In the genomic region with DNA sequence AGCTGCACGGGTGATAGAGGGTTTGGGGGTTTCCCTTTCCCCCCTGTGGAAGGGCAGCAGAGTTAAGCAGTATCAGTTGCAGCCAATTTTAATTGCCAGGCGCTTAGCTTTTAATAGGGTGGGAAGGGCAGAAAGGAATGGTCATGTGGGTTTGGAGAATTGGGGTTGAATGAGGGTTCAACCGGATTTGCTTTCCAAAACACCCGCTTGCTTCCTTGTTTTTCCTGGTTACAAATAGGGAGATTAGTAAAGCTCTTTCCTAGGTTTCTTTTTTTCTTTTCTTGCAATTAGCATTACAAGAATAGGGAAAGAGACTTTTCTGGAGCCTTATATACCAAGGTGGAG, we compare ENCODE assay signal across 8 mouse cellular contexts. TPM values are rescaled to one million over a fixed set of nuclear protein-coding genes. Genes with fewer than 3 reads are reported as not detected.
DNase-seq lines count a peak whose midpoint lies in the region; ATAC-seq and TF ChIP-seq lines count a peak whose summit lies in the region.

No protein-coding gene starts in this region.

- TF ChIP-seq CTCF in heart, adult 2 months (IDR thresholded peaks at IDR 0.05) = no peak

- H3K36me3 ChIP-seq in heart, adult 2 months (ENCODE audit: control insufficient read depth, insufficient read depth, low read length) = peaks cover 12% of the 10 kb centered on the region
- peaks cover 4% of the 10 kb centered on the region for H3K36me3 ChIP-seq in ES-E14 (ENCODE audit: control insufficient read depth, insufficient read depth, low read length, poor library complexity, severe bottlenecking)
- H3K36me3 ChIP-seq in heart, embryonic 16.5 days (ENCODE audit: control insufficient read depth, insufficient read depth) = no peaks in the 10 kb centered on the region
- H3K36me3 ChIP-seq in liver, embryonic 16.5 days (ENCODE audit: control insufficient read depth, insufficient read depth) = no peaks in the 10 kb centered on the region

- intact Hi-C loops in heart, adult 2 months (cut with DNase I) = no loop called here
- intact Hi-C loops in heart, postnatal 14 days (cut with DNase I) = no loop called here

- peak overlapping the region; percentile 99 for H3K27ac ChIP-seq in heart, adult 2 months
- peak overlapping the region; percentile 99 for H3K27ac ChIP-seq in ES-E14 (ENCODE audit: insufficient read depth, low read depth, low read length, poor library complexity, severe bottlenecking)
- peak overlapping the region; percentile 100 for H3K27ac ChIP-seq in heart, embryonic 16.5 days (ENCODE audit: low read length)
- peak overlapping the region; percentile 90 for H3K27ac ChIP-seq in liver, embryonic 16.5 days (ENCODE audit: low read length)

- peak overlapping the region; percentile 100 for H3K9ac ChIP-seq in heart, adult 2 months (ENCODE audit: low read depth, low read length)
- H3K9ac ChIP-seq in ES-E14 (ENCODE audit: insufficient read depth, low read depth, low read length, poor library complexity, severe bottlenecking) = peak overlapping the region; percentile 95
- H3K9ac ChIP-seq in heart, embryonic 16.5 days (ENCODE audit: low read length) = peak overlapping the region; percentile 99
- peak overlapping the region; percentile 93 for H3K9ac ChIP-seq in liver, embryonic 16.5 days (ENCODE audit: low read depth, low read length)

- H3K4me3 ChIP-seq in heart, adult 2 months = peak overlapping the region; percentile 72
- peak overlapping the region; percentile 70 to 100 for H3K4me3 ChIP-seq in ES-E14 (ENCODE audit: insufficient read depth in 1 of 2, low read depth in 1 of 2, low read length in 2 of 2, poor library complexity in 1 of 2, severe bottlenecking in 1 of 2)
- peak overlapping the region; percentile 93 for H3K4me3 ChIP-seq in heart, embryonic 16.5 days (ENCODE audit: low read length)
- H3K4me3 ChIP-seq in liver, embryonic 16.5 days (ENCODE audit: low read depth, low read length) = peak overlapping the region; percentile 71

- ATAC-seq in heart, embryonic 16.5 days (replicated peaks; ENCODE audit: extremely low read depth, insufficient read depth, low FRiP score) = no peak
- no peak for ATAC-seq in liver, embryonic 16.5 days (ENCODE audit: low read depth)

- DNase-seq in heart, adult 2 months = no peak
- no peak for DNase-seq in heart, postnatal 14 days
- no peak for DNase-seq in ES-E14 (ENCODE audit: low read depth, low spot score)
- no peak for DNase-seq in adrenal gland, postnatal 36 days
- DNase-seq in urinary bladder, postnatal 25 days (ENCODE audit: low spot score) = no peak
- no peak for DNase-seq in spleen, postnatal 14 days (ENCODE audit: low spot score in 2 of 2)

- in situ Hi-C loops in ES-E14 (cut with MboI; ENCODE audit: low sequenced_read_pairs in 2 of 2, unreplicated experiment in 2 of 2) = no loop called here

- under 1% methylated on average over 4 of the region's 4 CpGs for WGBS in heart, adult 2 months
- WGBS in heart, embryonic 16.5 days = under 1% methylated on average over 4 of the region's 4 CpGs
- 2% methylated on average over 4 of the region's 4 CpGs for WGBS in liver, embryonic 16.5 days (ENCODE audit: insufficient replicate concordance)

- H3K9me3 ChIP-seq in ES-E14 (ENCODE audit: control insufficient read depth, insufficient read depth, low read depth, low read length) = no peaks in the 10 kb centered on the region
- H3K9me3 ChIP-seq in heart, embryonic 16.5 days (replicated peaks; ENCODE audit: control insufficient read depth, low read length) = no peaks in the 10 kb centered on the region
- H3K9me3 ChIP-seq in liver, embryonic 16.5 days (replicated peaks; ENCODE audit: control insufficient read depth, low read length) = no peaks in the 10 kb centered on the region

- TF ChIP-seq POLR2A in heart, adult 2 months (IDR thresholded peaks at IDR 0.05; ENCODE audit: insufficient read depth, low read depth, low read length) = no peak

- H3K4me1 ChIP-seq in heart, adult 2 months (ENCODE audit: control insufficient read depth, insufficient read depth, low read length) = peaks cover 10% of the 10 kb centered on the region
- H3K4me1 ChIP-seq in ES-E14 (ENCODE audit: control insufficient read depth in 2 of 2, insufficient read depth in 2 of 2, low read length in 2 of 2, poor library complexity in 1 of 2) = peaks cover 2 to 13% of the 10 kb centered on the region in 2 experiments; a peak in 2 of 4 replicates
- H3K4me1 ChIP-seq in heart, embryonic 16.5 days (ENCODE audit: control insufficient read depth, insufficient read depth, low read length) = peaks cover 33% of the 10 kb centered on the region
- H3K4me1 ChIP-seq in liver, embryonic 16.5 days (ENCODE audit: control insufficient read depth, low read depth, low read length) = peaks cover 25% of the 10 kb centered on the region

- TF ChIP-seq EP300 in heart, adult 2 months (IDR thresholded peaks at IDR 0.05; ENCODE audit: insufficient read depth, low read depth, low read length) = no peak

- peaks cover 16% of the 10 kb centered on the region for H3K79me2 ChIP-seq in heart, adult 2 months (replicated peaks; ENCODE audit: control insufficient read depth, insufficient read depth, low read length)

- no peaks in the 10 kb centered on the region for H3K27me3 ChIP-seq in heart, adult 2 months (ENCODE audit: control insufficient read depth, insufficient read depth, low read length)
- no peaks in the 10 kb centered on the region for H3K27me3 ChIP-seq in heart, embryonic 16.5 days (ENCODE audit: control insufficient read depth, insufficient read depth, low read length)
- H3K27me3 ChIP-seq in liver, embryonic 16.5 days (ENCODE audit: control insufficient read depth, insufficient read depth, low read depth, low read length) = no peaks in the 10 kb centered on the region

- H3K4me2 ChIP-seq in heart, embryonic 16.5 days (ENCODE audit: low read depth, low read length) = peak overlapping the region; percentile 97
- peak overlapping the region; percentile 95 for H3K4me2 ChIP-seq in liver, embryonic 16.5 days (ENCODE audit: low read depth, low read length)

TF ChIP-seq in ES-E14, 5 proteins besides CTCF, POLR2A, EP300 and RAD21:
- no peak for TF ChIP-seq CHD2 (IDR thresholded peaks at IDR 0.05; ENCODE audit: low read depth, low read length)
- no peak for TF ChIP-seq MAFK (IDR thresholded peaks at IDR 0.05; ENCODE audit: insufficient read depth, low read depth, low read length)
- TF ChIP-seq HCFC1 (IDR thresholded peaks at IDR 0.05; ENCODE audit: borderline replicate concordance, insufficient read depth, low read length) = no peak
- no peak for TF ChIP-seq ZC3H11A (IDR thresholded peaks at IDR 0.05; ENCODE audit: borderline replicate concordance, low read depth, low read length)
- no peak for TF ChIP-seq ZNF384 (IDR thresholded peaks at IDR 0.05; ENCODE audit: low read depth, low read length)

RNA-seq across cellular contexts. Expression of a gene that starts 1.2 kb away (rescaled TPM):
- 10 to 100 TPM; 20.8 to 22.9 TPM for total RNA-seq in heart, adult 2 months (2021)
- polyA plus RNA-seq in heart, adult 2 months (2012; rRNA removed) = 28.8 and 33.0 TPM in 2 replicates
- 10 to 100 TPM; 24.4 to 25.9 TPM for total RNA-seq in heart, postnatal 14 days (2021)
- 23.9 and 25.7 TPM in 2 replicates for total RNA-seq in ES-E14 (2012; rRNA removed)
- 36.0 and 37.6 TPM in 2 replicates for polyA plus RNA-seq in heart, embryonic 16.5 days (2015; fragmentation: Nextera tagmentation; extraction: Ambion mirVana)
- polyA plus RNA-seq in liver, embryonic 16.5 days (2015; fragmentation: Nextera tagmentation; extraction: Ambion mirVana) = 17.5 and 19.7 TPM in 2 replicates
- total RNA-seq in adrenal gland, postnatal 36 days (2021) = 10 to 100 TPM; 29.1 to 36.9 TPM

RNA-seq across cellular contexts. Expression of a gene that starts 15.3 kb away (rescaled TPM):
- 10 to 100 TPM; 25.9 to 32.7 TPM for total RNA-seq in heart, adult 2 months (2021)
- polyA plus RNA-seq in heart, adult 2 months (2012; rRNA removed) = 40.1 and 41.3 TPM in 2 replicates
- 10 to 100 TPM; 20.0 to 24.6 TPM for total RNA-seq in heart, postnatal 14 days (2021)
- 18.1 and 24.4 TPM in 2 replicates for total RNA-seq in ES-E14 (2012; rRNA removed)
- 34.4 and 38.5 TPM in 2 replicates for polyA plus RNA-seq in heart, embryonic 16.5 days (2015; fragmentation: Nextera tagmentation; extraction: Ambion mirVana)
- polyA plus RNA-seq in liver, embryonic 16.5 days (2015; fragmentation: Nextera tagmentation; extraction: Ambion mirVana) = 38.8 and 39.0 TPM in 2 replicates
- 10 to 100 TPM; 79.5 to 79.9 TPM for total RNA-seq in adrenal gland, postnatal 36 days (2021)

RNA-seq across cellular contexts. Expression of a gene that starts 15.3 kb away (rescaled TPM):
- 10 to 100 TPM; 68.3 to 97.4 TPM for total RNA-seq in heart, adult 2 months (2021)
- 25.4 and 29.8 TPM in 2 replicates for polyA plus RNA-seq in heart, adult 2 months (2012; rRNA removed)
- total RNA-seq in heart, postnatal 14 days (2021) = 10 to 100 TPM; 63.7 to 74.3 TPM
- total RNA-seq in ES-E14 (2012; rRNA removed) = 41.1 and 41.6 TPM in 2 replicates
- polyA plus RNA-seq in heart, embryonic 16.5 days (2015; fragmentation: Nextera tagmentation; extraction: Ambion mirVana) = 76.4 and 84.5 TPM in 2 replicates
- 30.9 and 37.8 TPM in 2 replicates for polyA plus RNA-seq in liver, embryonic 16.5 days (2015; fragmentation: Nextera tagmentation; extraction: Ambion mirVana)
- 100 to 1,000 TPM; 133 to 155 TPM for total RNA-seq in adrenal gland, postnatal 36 days (2021)

RNA-seq across cellular contexts. Expression of a gene that starts 30.4 kb away (rescaled TPM):
- total RNA-seq in heart, adult 2 months (2021) = under 1 TPM in 1 of 2 experiments, not detected in 1; 0.16 TPM
- polyA plus RNA-seq in heart, adult 2 months (2012; rRNA removed) = 0.20 and 0.25 TPM in 2 replicates
- under 1 TPM in 1 of 2 experiments, not detected in 1; 0.17 TPM for total RNA-seq in heart, postnatal 14 days (2021)
- total RNA-seq in ES-E14 (2012; rRNA removed) = 0.85 and 1.1 TPM in 2 replicates
- 0.71 and 1.0 TPM in 2 replicates for polyA plus RNA-seq in heart, embryonic 16.5 days (2015; fragmentation: Nextera tagmentation; extraction: Ambion mirVana)
- polyA plus RNA-seq in liver, embryonic 16.5 days (2015; fragmentation: Nextera tagmentation; extraction: Ambion mirVana) = 0.20 and 0.28 TPM in 2 replicates
- total RNA-seq in adrenal gland, postnatal 36 days (2021) = 1 to 10 TPM in 1 of 2 experiments, under 1 TPM in 1; 0.96 to 4.4 TPM

RNA-seq across cellular contexts. Expression of a gene that starts 35.4 kb away (rescaled TPM):
- 10 to 100 TPM; 80.5 to 93.5 TPM for total RNA-seq in heart, adult 2 months (2021)
- 29.7 and 37.7 TPM in 2 replicates for polyA plus RNA-seq in heart, adult 2 months (2012; rRNA removed)
- 10 to 100 TPM; 82.9 to 88.2 TPM for total RNA-seq in heart, postnatal 14 days (2021)
- 59.1 and 78.8 TPM in 2 replicates for total RNA-seq in ES-E14 (2012; rRNA removed)
- 82.0 and 82.1 TPM in 2 replicates for polyA plus RNA-seq in heart, embryonic 16.5 days (2015; fragmentation: Nextera tagmentation; extraction: Ambion mirVana)
- polyA plus RNA-seq in liver, embryonic 16.5 days (2015; fragmentation: Nextera tagmentation; extraction: Ambion mirVana) = 40.3 and 45.2 TPM in 2 replicates
- 100 to 1,000 TPM; 162 to 182 TPM for total RNA-seq in adrenal gland, postnatal 36 days (2021)
